Mouse (Mus musculus): Measurements from ENCODE around the gene Tmem170. TPM values are rescaled to one million over a fixed set of nuclear protein-coding genes. Genes with fewer than 3 reads are reported as not detected.
A peak's percentile ranks its signal among the peaks of the same experiment; 100 is the strongest.

Gene Tmem170
- polyA plus RNA-seq, 1 experiment from 2014 or later: 8.5 TPM

- Histone ChIP-seq H3K9me3 (replicated peaks) (0 out of 2 replicates have a peak, but pooled peaks cover 3% of the 10 kb centered on the region), H3K4me2 (replicated peaks) (no peak overlapping the region), H3K27me3 (peaks cover 24% of the 10 kb centered on the region), H3K4me3 (no peak overlapping the region), H3K36me3 (no peaks in the 10 kb centered on the region), H3K27ac (no peak overlapping the region), H3K4me1 (peaks cover 5% of the 10 kb centered on the region; the same call in 1 of the 2 replicates), H3K9ac (no peak overlapping the region)
- 82% methylated on average over 7 of the region's 7 CpGs for WGBS
- ATAC-seq (ENCODE audit: low FRiP score): no peak
These were observed 18.4 kb upstream of the Tmem170 start for GRCm38 (mm10) chr8:111894955-111895354.

- peaks cover 46% of the 10 kb centered on the region for H3K27me3 ChIP-seq
These were observed 16.1 kb upstream of the Tmem170 start for GRCm38 (mm10) chr8:111892615-111893014.

GRCm38 (mm10) chr8:111891983-111892382 is 15.4 kb upstream of the Tmem170 start:
- peaks cover 47% of the 10 kb centered on the region for H3K27me3 ChIP-seq
- WGBS: 39% methylated on average over 8 of the region's 8 CpGs
- peaks cover 8% of the 10 kb centered on the region; the same call in 1 of the 2 replicates for H3K4me1 ChIP-seq
- H3K4me2 ChIP-seq (replicated peaks): no peak overlapping the region
- H3K9me3 ChIP-seq (replicated peaks): 0 out of 2 replicates have a peak, but pooled peaks cover 3% of the 10 kb centered on the region
- H3K36me3 ChIP-seq: no peaks in the 10 kb centered on the region
- H3K4me3 ChIP-seq: no peak overlapping the region
- no peak overlapping the region for H3K9ac ChIP-seq
- no peak for ATAC-seq (ENCODE audit: low FRiP score)
- H3K27ac ChIP-seq: no peak overlapping the region

More at GRCm38 (mm10) chr8:111892615-111893014, 16.1 kb upstream of the Tmem170 start:
- Histone ChIP-seq H3K36me3 (no peaks in the 10 kb centered on the region), H3K4me1 (peaks cover 8% of the 10 kb centered on the region; the same call in 1 of the 2 replicates), H3K4me3 (no peak overlapping the region), H3K27ac (no peak overlapping the region), H3K9me3 (replicated peaks) (0 out of 2 replicates have a peak, but pooled peaks cover 3% of the 10 kb centered on the region), H3K4me2 (replicated peaks) (no peak overlapping the region), H3K9ac (no peak overlapping the region)
- WGBS: 64% methylated on average over 5 of the region's 5 CpGs
- ATAC-seq (ENCODE audit: low FRiP score): no peak

- Histone ChIP-seq H3K36me3 (no peaks in the 10 kb centered on the region), H3K4me3 (no peak overlapping the region), H3K9ac (no peak overlapping the region), H3K4me2 (replicated peaks) (no peak overlapping the region), H3K27me3 (peaks cover 47% of the 10 kb centered on the region), H3K27ac (no peak overlapping the region), H3K4me1 (peaks cover 8% of the 10 kb centered on the region; the same call in 1 of the 2 replicates), H3K9me3 (replicated peaks) (0 out of 2 replicates have a peak, but pooled peaks cover 3% of the 10 kb centered on the region)
- no peak for ATAC-seq (ENCODE audit: low FRiP score)
- whole genome bisulfite sequencing: 63% methylated on average over 6 of the region's 6 CpGs
These were observed 14.4 kb upstream of the Tmem170 start for GRCm38 (mm10) chr8:111890911-111891303.

GRCm38 (mm10) chr8:111889931-111890910 is 13.7 kb upstream of the Tmem170 start:
- no peak for ATAC-seq (ENCODE audit: low FRiP score)
- Histone ChIP-seq H3K9ac (no peak overlapping the region), H3K4me1 (peaks cover 8% of the 10 kb centered on the region; the same call in 1 of the 2 replicates), H3K36me3 (no peaks in the 10 kb centered on the region), H3K9me3 (replicated peaks) (0 out of 2 replicates have a peak, but pooled peaks cover 3% of the 10 kb centered on the region), H3K27ac (no peak overlapping the region), H3K4me3 (peak overlapping the region; percentile 26), H3K4me2 (replicated peaks) (peak overlapping the region; percentile 47), H3K27me3 (peaks cover 47% of the 10 kb centered on the region)
- WGBS: 10% methylated on average over 86 of the region's 86 CpGs

GRCm38 (mm10) chr8:111888091-111888650 is 11.6 kb upstream of the Tmem170 start:
- no peak overlapping the region for H3K4me2 ChIP-seq (replicated peaks)
- H3K9me3 ChIP-seq (replicated peaks): no peaks in the 10 kb centered on the region
- peaks cover 47% of the 10 kb centered on the region for H3K27me3 ChIP-seq
- no peak overlapping the region for H3K27ac ChIP-seq
- 53% methylated on average over 7 of the region's 7 CpGs for WGBS
- no peaks in the 10 kb centered on the region for H3K36me3 ChIP-seq
- H3K9ac ChIP-seq: no peak overlapping the region
- H3K4me1 ChIP-seq: peaks cover 8% of the 10 kb centered on the region; the same call in 1 of the 2 replicates
- ATAC-seq (ENCODE audit: low FRiP score): no peak
- no peak overlapping the region for H3K4me3 ChIP-seq

GRCm38 (mm10) chr8:111887479-111887878 is 10.9 kb upstream of the Tmem170 start:
- 89% methylated on average over 1 of the region's 1 CpGs for WGBS
- Histone ChIP-seq H3K27ac (no peak overlapping the region), H3K9ac (no peak overlapping the region), H3K36me3 (no peaks in the 10 kb centered on the region), H3K4me3 (no peak overlapping the region), H3K9me3 (replicated peaks) (no peaks in the 10 kb centered on the region), H3K27me3 (peaks cover 47% of the 10 kb centered on the region), H3K4me1 (peaks cover 8% of the 10 kb centered on the region; the same call in 1 of the 2 replicates), H3K4me2 (replicated peaks) (no peak overlapping the region)
- ATAC-seq (ENCODE audit: low FRiP score): no peak

- 87% methylated on average over 4 of the region's 4 CpGs for WGBS
- H3K27me3 ChIP-seq: peaks cover 11% of the 10 kb centered on the region
- H3K27ac ChIP-seq: no peak overlapping the region
- no peak overlapping the region for H3K4me3 ChIP-seq
- ATAC-seq (ENCODE audit: low FRiP score): no peak
- H3K4me2 ChIP-seq (replicated peaks): no peak overlapping the region
- H3K36me3 ChIP-seq: no peaks in the 10 kb centered on the region
- no peaks in the 10 kb centered on the region for H3K4me1 ChIP-seq
- no peaks in the 10 kb centered on the region for H3K9me3 ChIP-seq (replicated peaks)
- no peak overlapping the region for H3K9ac ChIP-seq
These were observed 7.1 kb upstream of the Tmem170 start for GRCm38 (mm10) chr8:111883615-111884014.

- Histone ChIP-seq H3K9ac (no peak overlapping the region), H3K27ac (no peak overlapping the region), H3K9me3 (replicated peaks) (no peaks in the 10 kb centered on the region), H3K36me3 (no peaks in the 10 kb centered on the region), H3K4me3 (no peak overlapping the region), H3K4me2 (replicated peaks) (no peak overlapping the region), H3K27me3 (no peaks in the 10 kb centered on the region), H3K4me1 (no peaks in the 10 kb centered on the region)
- ATAC-seq (ENCODE audit: low FRiP score): no peak
- WGBS: 2% methylated on average over 2 of the region's 2 CpGs
These were observed 5.0 kb upstream of the Tmem170 start for GRCm38 (mm10) chr8:111881591-111881990.

- Histone ChIP-seq H3K4me2 (replicated peaks) (no peak overlapping the region), H3K36me3 (no peaks in the 10 kb centered on the region), H3K27me3 (no peaks in the 10 kb centered on the region), H3K4me3 (no peak overlapping the region), H3K9ac (no peak overlapping the region), H3K9me3 (replicated peaks) (no peaks in the 10 kb centered on the region), H3K4me1 (peaks cover 6% of the 10 kb centered on the region), H3K27ac (no peak overlapping the region)
- WGBS: 65% methylated on average over 9 of the region's 9 CpGs
- ATAC-seq (ENCODE audit: low FRiP score): no peak
These were observed 1.2 kb upstream of the Tmem170 start for GRCm38 (mm10) chr8:111877711-111878110.

GRCm38 (mm10) chr8:111875758-111876157 is 792 bp downstream of the Tmem170 start:
- Histone ChIP-seq H3K27me3 (no peaks in the 10 kb centered on the region), H3K4me1 (peaks cover 6% of the 10 kb centered on the region), H3K4me3 (peak overlapping the region; percentile 78), H3K9ac (peak overlapping the region; percentile 69), H3K9me3 (replicated peaks) (no peaks in the 10 kb centered on the region), H3K27ac (no peak overlapping the region), H3K36me3 (no peaks in the 10 kb centered on the region), H3K4me2 (replicated peaks) (peak overlapping the region; percentile 83)
- WGBS: 27% methylated on average over 9 of the region's 9 CpGs
- no peak for ATAC-seq (ENCODE audit: low FRiP score)

GRCm38 (mm10) chr8:111871278-111871677 is 5.3 kb downstream of the Tmem170 start:
- H3K4me2 ChIP-seq (replicated peaks): no peak overlapping the region
- H3K9me3 ChIP-seq (replicated peaks): no peaks in the 10 kb centered on the region
- peaks cover 6% of the 10 kb centered on the region for H3K4me1 ChIP-seq
- H3K27me3 ChIP-seq: no peaks in the 10 kb centered on the region
- H3K9ac ChIP-seq: no peak overlapping the region
- no peak overlapping the region for H3K27ac ChIP-seq
- H3K4me3 ChIP-seq: no peak overlapping the region
- 74% methylated on average over 3 of the region's 3 CpGs for WGBS
- H3K36me3 ChIP-seq: no peaks in the 10 kb centered on the region; the same call in 1 of the 2 replicates
- ATAC-seq (ENCODE audit: low FRiP score): no peak
